Mouse (Mus musculus) hindlimb bud, embryonic 11.5 days (tissue): Measurements from ENCODE around the gene Nt5c3.
"Not testable (repeated sequence)": the region's sequence is repeated elsewhere in the genome, so short reads cannot be mapped to it uniquely, and the experiment has no call there.

Experiments used
- DNase-seq: peaks from one replicate; pipeline ENCODE4 v3.0.0-alpha.2; 2012; ENCODE audit warnings: low read depth, low spot score; ENCODE audit errors: extremely low spot score

Nt5c3 gene

GRCm38 (mm10) chr6:56904982-56905381, 18.8 kb downstream of the Nt5c3 start:
- DNase-seq = no peak

GRCm38 (mm10) chr6:56904330-56904729, 19.4 kb downstream of the Nt5c3 start:
- no peak for DNase-seq

GRCm38 (mm10) chr6:56903831-56904230, 19.9 kb downstream of the Nt5c3 start:
- DNase-seq = no peak

- no peak for DNase-seq
These were observed 20.9 kb downstream of the Nt5c3 start for GRCm38 (mm10) chr6:56902606-56903520.

- no peak for DNase-seq
These were observed 21.8 kb downstream of the Nt5c3 start for GRCm38 (mm10) chr6:56901824-56902386.

GRCm38 (mm10) chr6:56901336-56901735, 22.4 kb downstream of the Nt5c3 start:
- DNase-seq = no peak

GRCm38 (mm10) chr6:56899601-56900000, 24.1 kb downstream of the Nt5c3 start:
- no peak for DNase-seq

- no peak for DNase-seq
These were observed 33.0 kb downstream of the Nt5c3 start for GRCm38 (mm10) chr6:56890762-56891161.

GRCm38 (mm10) chr6:56888561-56888960, 35.2 kb downstream of the Nt5c3 start:
- DNase-seq = no peak

- DNase-seq = no peak
These were observed 44.3 kb downstream of the Nt5c3 start for GRCm38 (mm10) chr6:56879352-56879955.

GRCm38 (mm10) chr6:56877985-56878384, 45.7 kb downstream of the Nt5c3 start:
- DNase-seq = no peak

- DNase-seq = no peak
These were observed 46.9 kb downstream of the Nt5c3 start for GRCm38 (mm10) chr6:56876870-56877269.

GRCm38 (mm10) chr6:56870027-56870426, 53.7 kb downstream of the Nt5c3 start:
- no peak for DNase-seq

- DNase-seq = no peak
These were observed 55.2 kb downstream of the Nt5c3 start for GRCm38 (mm10) chr6:56868565-56868964.

GRCm38 (mm10) chr6:56866899-56867298, 56.8 kb downstream of the Nt5c3 start:
- DNase-seq = not testable (repeated sequence)

GRCm38 (mm10) chr6:56860205-56860848, 63.4 kb downstream of the Nt5c3 start:
- no peak for DNase-seq

GRCm38 (mm10) chr6:56856748-56857147, 67.0 kb downstream of the Nt5c3 start:
- no peak for DNase-seq

- no peak for DNase-seq
These were observed 68.9 kb downstream of the Nt5c3 start for GRCm38 (mm10) chr6:56854803-56855202.

- DNase-seq = no peak
These were observed 73.4 kb downstream of the Nt5c3 start for GRCm38 (mm10) chr6:56850315-56850714.

- DNase-seq = no peak
These were observed 74.8 kb downstream of the Nt5c3 start for GRCm38 (mm10) chr6:56848974-56849373.

GRCm38 (mm10) chr6:56844365-56844764, 79.4 kb downstream of the Nt5c3 start:
- DNase-seq = no peak
